Mouse (Mus musculus): ENCODE data around the gene Sorcs2.

The Sorcs2 gene

GRCm38 (mm10) chr5:36374221-36375050 lies 23.5 kb downstream of the Sorcs2 start:
- Histone ChIP-seq H3K4me1 (replicated peaks; ENCODE audit: low read depth, low read length) (peaks cover 63% of the 10 kb centered on the region), H3K27me3 (ENCODE audit: insufficient read depth, low read length) (peaks cover 4% of the 10 kb centered on the region; the same call in 1 of the 2 replicates), H3K36me3 (ENCODE audit: insufficient read depth, low read length) (no peaks in the 10 kb centered on the region), H3K4me3 (replicated peaks; ENCODE audit: low read length) (peak overlapping the region; percentile 3; the same call in 1 of the 2 replicates), H3K9me3 (ENCODE audit: low read length) (no peaks in the 10 kb centered on the region)
- TF ChIP-seq POU5F1 (IDR thresholded peaks at IDR 0.05; ENCODE audit: borderline replicate concordance, low read length) (no peak), NANOG (IDR thresholded peaks at IDR 0.05; ENCODE audit: borderline replicate concordance, low read length) (no peak), CTCF (conservative IDR thresholded peaks at IDR 0.05; ENCODE audit: low read length) (no peak)

DNA sequence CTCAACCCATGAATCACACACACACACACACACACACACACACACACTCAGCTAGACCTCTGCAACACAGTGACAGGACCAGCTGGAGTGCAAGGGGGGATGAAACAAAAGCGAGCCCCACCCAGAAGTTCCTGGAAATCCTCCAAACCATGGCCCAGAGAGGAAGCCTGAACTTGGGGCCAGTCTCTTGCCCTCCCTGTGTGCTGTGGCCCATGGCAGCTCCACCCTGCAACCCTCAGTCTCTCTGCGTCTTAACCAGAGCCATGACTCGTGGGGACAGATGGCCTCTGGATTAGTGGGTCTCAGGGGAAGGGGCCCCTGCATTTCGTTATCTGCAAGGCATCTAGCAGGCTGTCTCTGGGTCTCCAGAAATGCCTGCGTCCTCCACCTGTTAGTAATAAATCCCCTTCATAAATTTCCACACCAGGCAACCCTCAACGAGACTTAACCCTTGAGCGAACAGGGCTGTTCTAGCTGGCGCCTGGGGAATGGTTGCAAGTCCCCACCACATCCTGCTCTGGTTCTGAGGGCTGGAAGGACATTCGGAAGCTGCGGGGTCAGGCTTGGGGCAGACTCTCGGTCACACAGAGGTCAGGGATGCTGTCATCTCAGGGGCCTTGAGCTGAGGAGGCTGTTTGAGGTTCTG lies 24.6 kb downstream of the Sorcs2 start:
- no peaks in the 10 kb centered on the region for H3K36me3 ChIP-seq (ENCODE audit: insufficient read depth, low read length)
- TF ChIP-seq CTCF (conservative IDR thresholded peaks at IDR 0.05; ENCODE audit: low read length) (no peak), NANOG (IDR thresholded peaks at IDR 0.05; ENCODE audit: borderline replicate concordance, low read length) (no peak), POU5F1 (IDR thresholded peaks at IDR 0.05; ENCODE audit: borderline replicate concordance, low read length) (no peak)
- H3K4me3 ChIP-seq (replicated peaks; ENCODE audit: low read length): peak overlapping the region; percentile 3; the same call in 1 of the 2 replicates
- H3K4me1 ChIP-seq (replicated peaks; ENCODE audit: low read depth, low read length): peaks cover 73% of the 10 kb centered on the region
- no peaks in the 10 kb centered on the region for H3K9me3 ChIP-seq (ENCODE audit: low read length)
- peaks cover 4% of the 10 kb centered on the region; the same call in 1 of the 2 replicates for H3K27me3 ChIP-seq (ENCODE audit: insufficient read depth, low read length)

- Histone ChIP-seq H3K9me3 (ENCODE audit: low read length) (no peaks in the 10 kb centered on the region), H3K27me3 (ENCODE audit: insufficient read depth, low read length) (peaks cover 6% of the 10 kb centered on the region; the same call in 1 of the 2 replicates), H3K4me1 (replicated peaks; ENCODE audit: low read depth, low read length) (peaks cover 89% of the 10 kb centered on the region), H3K36me3 (ENCODE audit: insufficient read depth, low read length) (no peaks in the 10 kb centered on the region), H3K4me3 (replicated peaks; ENCODE audit: low read length) (no peak overlapping the region)
- TF ChIP-seq POU5F1 (IDR thresholded peaks at IDR 0.05; ENCODE audit: borderline replicate concordance, low read length): no peak
- no peak for TF ChIP-seq NANOG (IDR thresholded peaks at IDR 0.05; ENCODE audit: borderline replicate concordance, low read length)
- no peak for TF ChIP-seq CTCF (conservative IDR thresholded peaks at IDR 0.05; ENCODE audit: low read length)
Measured at GRCm38 (mm10) chr5:36371731-36372130, 26.2 kb downstream of the Sorcs2 start.

DNA sequence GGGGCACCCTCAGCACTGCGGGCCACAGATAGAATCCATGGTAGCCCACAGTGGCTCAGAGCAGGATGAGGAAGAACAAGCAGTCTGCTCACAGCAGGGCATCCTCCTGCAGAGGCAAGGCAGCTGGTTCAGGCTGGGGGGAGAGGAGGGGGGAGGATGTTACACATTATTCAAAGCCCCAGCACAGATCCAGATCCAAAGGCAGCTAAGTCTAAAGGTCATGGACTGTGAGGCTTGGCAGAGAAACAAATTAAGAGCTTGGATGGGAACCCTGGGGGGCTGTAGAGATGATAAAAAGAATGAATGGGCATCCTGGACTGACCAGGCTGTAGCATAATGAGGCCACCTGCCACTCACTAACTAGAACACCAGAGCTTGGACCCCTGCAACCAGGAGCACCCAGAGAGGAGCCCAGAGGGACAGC lies 28.7 kb downstream of the Sorcs2 start:
- Histone ChIP-seq H3K36me3 (ENCODE audit: insufficient read depth, low read length) (no peaks in the 10 kb centered on the region), H3K27me3 (ENCODE audit: insufficient read depth, low read length) (peaks cover 6% of the 10 kb centered on the region; the same call in 1 of the 2 replicates), H3K9me3 (ENCODE audit: low read length) (no peaks in the 10 kb centered on the region), H3K4me1 (replicated peaks; ENCODE audit: low read depth, low read length) (peaks cover 88% of the 10 kb centered on the region), H3K4me3 (replicated peaks; ENCODE audit: low read length) (no peak overlapping the region)
- no peak for TF ChIP-seq NANOG (IDR thresholded peaks at IDR 0.05; ENCODE audit: borderline replicate concordance, low read length)
- TF ChIP-seq CTCF (conservative IDR thresholded peaks at IDR 0.05; ENCODE audit: low read length): no peak
- no peak for TF ChIP-seq POU5F1 (IDR thresholded peaks at IDR 0.05; ENCODE audit: borderline replicate concordance, low read length)

DNA sequence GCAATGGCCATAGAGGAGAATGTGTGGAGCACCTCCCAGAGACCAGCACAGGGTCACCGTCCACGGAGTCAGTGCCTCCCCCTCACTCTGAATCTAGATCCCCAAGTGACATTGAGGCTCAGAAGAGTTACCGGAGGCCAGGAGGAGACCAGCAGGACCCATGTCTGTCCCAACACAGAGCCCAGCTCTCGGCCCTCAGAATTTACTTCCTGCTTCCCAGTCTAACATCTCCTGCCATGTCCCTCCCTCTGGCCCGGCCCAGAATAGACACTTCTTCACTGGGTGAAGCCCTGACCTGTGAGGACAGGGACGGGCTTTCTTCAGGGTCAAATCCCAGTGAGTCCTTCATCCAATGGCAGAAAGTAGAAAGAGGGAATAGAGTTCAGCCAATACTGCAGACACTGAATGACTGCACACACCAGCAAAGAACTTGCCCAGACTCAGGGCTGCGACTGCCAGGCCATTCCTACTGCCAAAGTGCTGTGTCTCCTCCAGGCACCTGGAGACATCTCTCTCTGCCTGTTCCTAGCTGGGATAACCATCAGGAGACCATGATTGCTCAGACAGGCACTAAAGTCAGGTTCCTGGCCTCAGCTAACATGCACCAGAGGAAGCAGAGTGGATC lies 29.3 kb downstream of the Sorcs2 start:
- no peaks in the 10 kb centered on the region for H3K36me3 ChIP-seq (ENCODE audit: insufficient read depth, low read length)
- H3K4me3 ChIP-seq (replicated peaks; ENCODE audit: low read length): no peak overlapping the region
- TF ChIP-seq POU5F1 (IDR thresholded peaks at IDR 0.05; ENCODE audit: borderline replicate concordance, low read length): no peak
- no peak for TF ChIP-seq CTCF (conservative IDR thresholded peaks at IDR 0.05; ENCODE audit: low read length)
- no peak for TF ChIP-seq NANOG (IDR thresholded peaks at IDR 0.05; ENCODE audit: borderline replicate concordance, low read length)
- H3K27me3 ChIP-seq (ENCODE audit: insufficient read depth, low read length): peaks cover 6% of the 10 kb centered on the region; the same call in 1 of the 2 replicates
- H3K9me3 ChIP-seq (ENCODE audit: low read length): no peaks in the 10 kb centered on the region
- H3K4me1 ChIP-seq (replicated peaks; ENCODE audit: low read depth, low read length): peaks cover 87% of the 10 kb centered on the region

DNA sequence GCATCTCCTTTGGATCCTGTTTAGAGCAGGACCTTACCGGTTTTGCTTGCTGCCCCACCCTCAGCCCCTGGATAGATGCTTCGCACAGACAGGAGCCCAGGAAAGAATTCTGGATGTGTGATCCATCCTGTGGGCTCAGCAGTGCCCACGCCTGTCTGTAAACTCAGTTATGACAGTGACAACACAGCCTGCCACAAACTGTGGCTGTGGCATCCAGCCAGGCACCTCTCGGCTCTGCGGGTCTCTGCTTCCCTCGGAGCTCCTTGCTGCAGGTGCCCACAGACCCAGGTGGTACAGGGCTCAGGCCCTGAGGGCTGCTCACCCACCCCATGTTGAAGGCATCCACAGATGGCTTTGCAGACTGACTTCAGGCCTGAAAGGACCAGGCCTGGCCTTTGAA lies 30.0 kb downstream of the Sorcs2 start:
- peaks cover 7% of the 10 kb centered on the region for H3K27me3 ChIP-seq (ENCODE audit: insufficient read depth, low read length)
- H3K4me1 ChIP-seq (replicated peaks; ENCODE audit: low read depth, low read length): peaks cover 87% of the 10 kb centered on the region
- no peaks in the 10 kb centered on the region for H3K9me3 ChIP-seq (ENCODE audit: low read length)
- H3K36me3 ChIP-seq (ENCODE audit: insufficient read depth, low read length): no peaks in the 10 kb centered on the region
- TF ChIP-seq CTCF (conservative IDR thresholded peaks at IDR 0.05; ENCODE audit: low read length) (no peak), POU5F1 (IDR thresholded peaks at IDR 0.05; ENCODE audit: borderline replicate concordance, low read length) (no peak), NANOG (IDR thresholded peaks at IDR 0.05; ENCODE audit: borderline replicate concordance, low read length) (no peak)
- no peak overlapping the region for H3K4me3 ChIP-seq (replicated peaks; ENCODE audit: low read length)

DNA sequence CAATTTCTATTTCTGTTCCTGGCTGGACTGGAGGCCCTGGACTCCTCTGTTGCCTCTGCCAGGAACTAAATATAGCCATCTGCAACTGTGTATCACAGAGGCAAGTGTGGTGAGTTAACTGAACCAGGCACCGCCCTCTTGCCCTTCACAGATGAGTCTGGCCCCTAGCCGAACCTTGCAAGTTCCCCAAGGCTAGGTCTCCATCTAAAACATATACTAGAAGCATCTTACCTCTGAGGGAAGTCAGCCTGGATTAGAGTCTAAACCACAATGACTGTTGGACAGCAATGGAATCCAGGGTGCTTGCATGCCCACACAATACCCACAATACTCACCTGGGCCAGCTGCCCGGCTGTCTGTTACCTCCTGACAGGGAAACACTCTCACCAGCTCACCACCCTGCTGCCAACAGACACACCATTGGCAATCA lies 30.7 kb downstream of the Sorcs2 start:
- TF ChIP-seq NANOG (IDR thresholded peaks at IDR 0.05; ENCODE audit: borderline replicate concordance, low read length) (no peak), POU5F1 (IDR thresholded peaks at IDR 0.05; ENCODE audit: borderline replicate concordance, low read length) (no peak)
- Histone ChIP-seq H3K36me3 (ENCODE audit: insufficient read depth, low read length) (no peaks in the 10 kb centered on the region), H3K9me3 (ENCODE audit: low read length) (no peaks in the 10 kb centered on the region), H3K4me1 (replicated peaks; ENCODE audit: low read depth, low read length) (peaks cover 87% of the 10 kb centered on the region), H3K27me3 (ENCODE audit: insufficient read depth, low read length) (peaks cover 7% of the 10 kb centered on the region), H3K4me3 (replicated peaks; ENCODE audit: low read length) (no peak overlapping the region)

- no peaks in the 10 kb centered on the region for H3K36me3 ChIP-seq (ENCODE audit: insufficient read depth, low read length)
- no peak overlapping the region for H3K4me3 ChIP-seq (replicated peaks; ENCODE audit: low read length)
- TF ChIP-seq CTCF (conservative IDR thresholded peaks at IDR 0.05; ENCODE audit: low read length) (no peak), POU5F1 (IDR thresholded peaks at IDR 0.05; ENCODE audit: borderline replicate concordance, low read length) (no peak), NANOG (IDR thresholded peaks at IDR 0.05; ENCODE audit: borderline replicate concordance, low read length) (no peak)
- peaks cover 79% of the 10 kb centered on the region for H3K4me1 ChIP-seq (replicated peaks; ENCODE audit: low read depth, low read length)
- H3K27me3 ChIP-seq (ENCODE audit: insufficient read depth, low read length): peaks cover 6% of the 10 kb centered on the region
- no peaks in the 10 kb centered on the region for H3K9me3 ChIP-seq (ENCODE audit: low read length)
Measured at GRCm38 (mm10) chr5:36361749-36362148, 36.2 kb downstream of the Sorcs2 start.
